ENCODE assay signal across 14 mouse cellular contexts in genomic region chr2:120531223-120531622, GRCm38 (mm10).
"Had no signal": no experiment of that assay in that cellular context is flagged by ENCODE, and none has a peak within 500 bp of the region (broad histone marks: within the 10 kb centered on the region; RNA-seq: fewer than 3 reads in every experiment).

No protein-coding gene starts in this region.

- H3K9ac ChIP-seq: liver, embryonic 13.5 days had no signal

- H3K27me3 ChIP-seq: liver, embryonic 13.5 days had no signal

- DNase-seq: kidney, adult 9 months; kidney, postnatal 14 days; kidney, postnatal 4 days; layer of hippocampus, adult 9-11 months; liver, embryonic 13.5 days; lung, adult 2 months; lung, postnatal 14 days; midbrain, embryonic 14.5 days; right cerebral cortex, adult 18-20 months; right cerebral cortex, postnatal 14 days; right cerebral cortex, postnatal 4 days; thymus, adult 18-20 months; thymus, postnatal 36 days had no signal

- H3K4me2 ChIP-seq: liver, embryonic 13.5 days; midbrain, embryonic 11.5 days had no signal

- H3K27ac ChIP-seq: liver, embryonic 13.5 days had no signal

- H3K4me3 ChIP-seq: liver, embryonic 13.5 days had no signal

- H3K9me3 ChIP-seq: liver, embryonic 13.5 days had no signal
